ENCODE assay signal across 9 mouse cellular contexts in genomic region chr19:24264991-24265390, GRCm38 (mm10). TPM values are rescaled to one million over a fixed set of nuclear protein-coding genes. Genes with fewer than 3 reads are reported as not detected.
DNase-seq lines count a peak whose midpoint lies in the region; ATAC-seq and TF ChIP-seq lines count a peak whose summit lies in the region.
"Had no signal": no experiment of that assay in that cellular context is flagged by ENCODE, and none has a peak within 500 bp of the region (broad histone marks: within the 10 kb centered on the region; RNA-seq: fewer than 3 reads in every experiment).

No protein-coding gene starts in this region.

- no peaks in the 10 kb centered on the region for H3K27me3 ChIP-seq in E14TG2a.4 (ENCODE audit: insufficient read depth, low read length)
- H3K27me3 ChIP-seq in forebrain, embryonic 10.5 days (ENCODE audit: poor library complexity, severe bottlenecking), result no peaks in the 10 kb centered on the region
- no peaks in the 10 kb centered on the region for H3K27me3 ChIP-seq in heart, postnatal 0 days (ENCODE audit: control insufficient read depth, insufficient read depth, low read length)
- H3K27me3 ChIP-seq in liver, embryonic 13.5 days, result no peaks in the 10 kb centered on the region
- H3K27me3 ChIP-seq in neural tube, embryonic 12.5 days (replicated peaks), result no peaks in the 10 kb centered on the region

- H3K9ac ChIP-seq in heart, postnatal 0 days (replicated peaks; ENCODE audit: low read depth, low read length), result no peak overlapping the region
- no peak overlapping the region for H3K9ac ChIP-seq in liver, embryonic 13.5 days
- H3K9ac ChIP-seq in neural tube, embryonic 12.5 days, result no peak overlapping the region

- peaks cover 25% of the 10 kb centered on the region for H3K36me3 ChIP-seq in E14TG2a.4 (ENCODE audit: insufficient read depth, low read length)
- peaks cover 70% of the 10 kb centered on the region for H3K36me3 ChIP-seq in forebrain, embryonic 10.5 days (replicated peaks)
- peaks cover 68% of the 10 kb centered on the region for H3K36me3 ChIP-seq in heart, postnatal 0 days (replicated peaks; ENCODE audit: control insufficient read depth, insufficient read depth, low read length)
- H3K36me3 ChIP-seq in liver, embryonic 13.5 days, result peaks cover 85% of the 10 kb centered on the region
- H3K36me3 ChIP-seq in neural tube, embryonic 12.5 days, result peaks cover 11% of the 10 kb centered on the region; the same call in 1 of the 2 replicates

- no peak overlapping the region for H3K4me3 ChIP-seq in E14TG2a.4 (replicated peaks; ENCODE audit: low read length)
- H3K4me3 ChIP-seq in forebrain, embryonic 10.5 days, result no peak overlapping the region
- H3K4me3 ChIP-seq in heart, postnatal 0 days (ENCODE audit: low read depth, low read length), result no peak overlapping the region
- no peak overlapping the region for H3K4me3 ChIP-seq in liver, embryonic 13.5 days (replicated peaks)
- no peak overlapping the region for H3K4me3 ChIP-seq in neural tube, embryonic 12.5 days

- TF ChIP-seq EP300 in heart, postnatal 0 days (IDR thresholded peaks at IDR 0.05; ENCODE audit: low read depth), result no peak

- peaks cover 39% of the 10 kb centered on the region for H3K4me1 ChIP-seq in E14TG2a.4 (replicated peaks; ENCODE audit: low read depth, low read length)
- H3K4me1 ChIP-seq in forebrain, embryonic 10.5 days, result peaks cover 34% of the 10 kb centered on the region
- H3K4me1 ChIP-seq in heart, postnatal 0 days (ENCODE audit: control insufficient read depth, insufficient read depth), result no peaks in the 10 kb centered on the region
- H3K4me1 ChIP-seq in liver, embryonic 13.5 days (replicated peaks), result peaks cover 17% of the 10 kb centered on the region
- peaks cover 10% of the 10 kb centered on the region for H3K4me1 ChIP-seq in neural tube, embryonic 12.5 days

- 56% methylated on average over 7 of the region's 7 CpGs for WGBS in forebrain, embryonic 10.5 days
- 43% methylated on average over 7 of the region's 7 CpGs for WGBS in heart, postnatal 0 days
- 46% methylated on average over 7 of the region's 7 CpGs for WGBS in liver, embryonic 13.5 days (ENCODE audit: insufficient replicate concordance)
- 50% methylated on average over 7 of the region's 7 CpGs for WGBS in neural tube, embryonic 12.5 days

- no peak overlapping the region for H3K27ac ChIP-seq in forebrain, embryonic 10.5 days
- H3K27ac ChIP-seq in heart, postnatal 0 days (ENCODE audit: low read depth), result no peak overlapping the region
- H3K27ac ChIP-seq in liver, embryonic 13.5 days, result peak overlapping the region; percentile 71; the same call in 1 of the 2 replicates
- no peak overlapping the region for H3K27ac ChIP-seq in neural tube, embryonic 12.5 days
- H3K27ac ChIP-seq: macrophage had no signal

- peak; percentile 89 for DNase-seq in brain, embryonic 14.5 days (ENCODE audit: low read depth)
- peak; percentile 70 for DNase-seq in forebrain, embryonic 10.5 days (ENCODE audit: extremely low spot score, low spot score)
- peak; percentile 65 for DNase-seq in heart, postnatal 0 days (ENCODE audit: low spot score)
- peak; percentile 90 to 96 for DNase-seq in kidney, postnatal 25 days
- peak; percentile 60 for DNase-seq in liver, embryonic 13.5 days
- DNase-seq in testis, postnatal 10 days (ENCODE audit: low spot score), result peak; percentile 89

- no peaks in the 10 kb centered on the region for H3K9me3 ChIP-seq in E14TG2a.4 (ENCODE audit: low read length)
- no peaks in the 10 kb centered on the region for H3K9me3 ChIP-seq in forebrain, embryonic 10.5 days
- H3K9me3 ChIP-seq in heart, postnatal 0 days (replicated peaks; ENCODE audit: control insufficient read depth, low read length), result no peaks in the 10 kb centered on the region
- H3K9me3 ChIP-seq in liver, embryonic 13.5 days (replicated peaks), result no peaks in the 10 kb centered on the region
- no peaks in the 10 kb centered on the region for H3K9me3 ChIP-seq in neural tube, embryonic 12.5 days

- no peak overlapping the region for H3K4me2 ChIP-seq in heart, postnatal 0 days (ENCODE audit: low read depth, low read length)
- no peak overlapping the region for H3K4me2 ChIP-seq in liver, embryonic 13.5 days
- no peak overlapping the region for H3K4me2 ChIP-seq in neural tube, embryonic 12.5 days (replicated peaks)

- TF ChIP-seq POLR2A in brain, embryonic 14.5 days (IDR thresholded peaks at IDR 0.05; ENCODE audit: borderline replicate concordance, extremely low read depth, insufficient read depth, insufficient read length, poor library complexity, severe bottlenecking), result no peak

- peak; percentile 87 for ATAC-seq in heart, postnatal 0 days (ENCODE audit: insufficient read depth, low read depth)
- peak; percentile 73 for ATAC-seq in liver, embryonic 13.5 days (ENCODE audit: low read depth)
- ATAC-seq in neural tube, embryonic 12.5 days (ENCODE audit: low FRiP score, low read depth), result peak; percentile 75

- peak; percentile 77 for TF ChIP-seq CTCF in E14TG2a.4 (conservative IDR thresholded peaks at IDR 0.05; ENCODE audit: low read length)
- peak; percentile 77; the same call in 1 of the 2 replicates for TF ChIP-seq CTCF in brain, embryonic 14.5 days (IDR thresholded peaks at IDR 0.05; ENCODE audit: borderline replicate concordance, extremely low read depth, insufficient read depth, insufficient read length)
- peak; percentile 91 for TF ChIP-seq CTCF in heart, postnatal 0 days (IDR thresholded peaks at IDR 0.05; ENCODE audit: low read depth)

RNA-seq across cellular contexts. Expression of gene Fxn, which starts 15.4 kb away (rescaled TPM):
- 20.7 and 25.3 TPM in 2 replicates for polyA plus RNA-seq in brain, embryonic 14.5 days (2012; rRNA removed)
- polyA plus RNA-seq in forebrain, embryonic 10.5 days (2016; fragmentation: Nextera tagmentation; extraction: Ambion mirVana), result 64.0 and 65.9 TPM in 2 replicates
- total RNA-seq in heart, postnatal 0 days (2014; rRNA removed; ENCODE audit: low replicate concordance), result 36.6 and 57.2 TPM in 2 replicates
- 77.0 and 79.7 TPM in 2 replicates for polyA plus RNA-seq in heart, postnatal 0 days (2015; fragmentation: Nextera tagmentation; extraction: Ambion mirVana)
- polyA plus RNA-seq in liver, embryonic 13.5 days (2015; fragmentation: Nextera tagmentation; extraction: Ambion mirVana), result 65.6 and 65.7 TPM in 2 replicates
- polyA plus RNA-seq in neural tube, embryonic 12.5 days (2016; fragmentation: Nextera tagmentation; extraction: Ambion mirVana), result 39.4 and 41.4 TPM in 2 replicates

RNA-seq across cellular contexts. Expression of gene Tjp2, which starts 40.2 kb away (rescaled TPM):
- 10.5 and 12.9 TPM in 2 replicates for polyA plus RNA-seq in brain, embryonic 14.5 days (2012; rRNA removed)
- 36.9 and 37.6 TPM in 2 replicates for polyA plus RNA-seq in forebrain, embryonic 10.5 days (2016; fragmentation: Nextera tagmentation; extraction: Ambion mirVana)
- total RNA-seq in heart, postnatal 0 days (2014; rRNA removed; ENCODE audit: low replicate concordance), result 15.7 and 25.2 TPM in 2 replicates
- polyA plus RNA-seq in heart, postnatal 0 days (2015; fragmentation: Nextera tagmentation; extraction: Ambion mirVana), result 12.5 and 13.0 TPM in 2 replicates
- polyA plus RNA-seq in liver, embryonic 13.5 days (2015; fragmentation: Nextera tagmentation; extraction: Ambion mirVana), result 4.7 and 5.3 TPM in 2 replicates
- polyA plus RNA-seq in neural tube, embryonic 12.5 days (2016; fragmentation: Nextera tagmentation; extraction: Ambion mirVana), result 25.5 and 28.4 TPM in 2 replicates
